Mouse (Mus musculus) brain, embryonic 14.5 days (tissue): Measurements from ENCODE around the gene Nomo1.

Experiments used
- CTCF ChIP-seq: fragments of 200-500 bp; IDR thresholded peaks from 2 replicates; pipeline ENCODE4 v1.5.1; 2012; ENCODE audit warnings: inconsistent platforms, mild to moderate bottlenecking, moderate library complexity, borderline replicate concordance; ENCODE audit not compliant: insufficient read depth, insufficient read length; ENCODE audit errors: extremely low read depth
- POLR2A ChIP-seq: fragments of 200-500 bp; IDR thresholded peaks from 2 replicates; pipeline ENCODE4 v1.6.1; 2012; ENCODE audit warnings: mild to moderate bottlenecking, inconsistent platforms, borderline replicate concordance; ENCODE audit not compliant: poor library complexity, insufficient read depth, insufficient read length, severe bottlenecking; ENCODE audit errors: extremely low read depth

- TF ChIP-seq CTCF, result no peak
- no peak for TF ChIP-seq POLR2A
Observed at GRCm38 (mm10) chr7:46124460-46124859, 91.0 kb downstream of the Nomo1 start.
